Mouse (Mus musculus) megakaryocyte, embryonic 14.5 days (primary cell): ENCODE measurements around the gene Pi4k2a.

Experiments used
- FLI1 ChIP-seq: IDR thresholded peaks from 2 replicates; pipeline ENCODE4 v1.6.1; 2012; ENCODE audit warnings: low read length, inconsistent platforms, mixed read lengths
- GATA1 ChIP-seq: IDR thresholded peaks from 3 replicates; pipeline ENCODE4 v1.6.1; 2012; ENCODE audit warnings: mixed read lengths, low read length, inconsistent platforms, borderline replicate concordance

GRCm38 (mm10) chr19:42071886-42072608, 18.2 kb upstream of the Pi4k2a start:
- TF ChIP-seq GATA1 = no peak
- TF ChIP-seq FLI1 = no peak
